Mouse (Mus musculus) kidney, adult 2 months (tissue): Measurements from ENCODE around the gene Fbxl19. TPM values are rescaled to one million over a fixed set of nuclear protein-coding genes. Genes with fewer than 3 reads are reported as not detected.

ENCODE experiments used
- DNase-seq: peaks from one replicate; pipeline ENCODE4 v3.0.0; 2021
- H3K27ac ChIP-seq: fragments of 200-500 bp; 2 replicates; pipeline ENCODE4 v1.5.1; 2012; ENCODE audit warnings: low read depth, low read length, control low read depth, inconsistent platforms; ENCODE audit not compliant: insufficient read depth
- H3K27me3 ChIP-seq: fragments of 200-500 bp; replicated peaks from 2 replicates; pipeline ENCODE4 v1.6.1; 2012; ENCODE audit warnings: mild to moderate bottlenecking, moderate library complexity, low read length, inconsistent platforms; ENCODE audit not compliant: control insufficient read depth, insufficient read depth
- H3K36me3 ChIP-seq: fragments of 200-500 bp; 2 replicates; pipeline ENCODE4 v1.6.1; 2012; ENCODE audit warnings: mild to moderate bottlenecking, moderate library complexity, low read length, inconsistent platforms; ENCODE audit not compliant: control insufficient read depth, insufficient read depth
- H3K4me1 ChIP-seq: fragments of 200-500 bp; 2 replicates; pipeline ENCODE4 v1.6.1; 2011; ENCODE audit warnings: low read length; ENCODE audit not compliant: control insufficient read depth, insufficient read depth
- H3K4me3 ChIP-seq: fragments of 200-500 bp; 2 replicates; pipeline ENCODE4 v1.5.1; 2011; ENCODE audit warnings: mild to moderate bottlenecking, low read depth, low read length, control low read depth; ENCODE audit not compliant: insufficient read depth
- CTCF ChIP-seq: fragments of 200-500 bp; conservative IDR thresholded peaks from 2 replicates; pipeline ENCODE4 v1.5.1; 2011; ENCODE audit warnings: low read depth, mild to moderate bottlenecking, control low read depth, low read length, moderate library complexity, mixed read lengths; ENCODE audit not compliant: insufficient read depth, insufficient read length
- POLR2A ChIP-seq: fragments of 200-500 bp; IDR thresholded peaks from one replicate; pipeline ENCODE4 v1.6.1; 2011; ENCODE audit warnings: low read depth, low read length, control low read depth
- WGBS: fragments of 180-500 bp; shearing (Covaris S2); methylation state at CpG from one replicate; pipeline ENCODE4 v1.1.7; 2018; 5-methylcytosine and 5-hydroxymethylcytosine counted together
- polyA plus RNA-seq: library from polyadenylated mRNA; depleted of rRNA; stranded (reverse); fragments of >200 nt; gene quantifications from 2 replicates; pipeline ENCODE4 v1.2.3, GENCODE M21; 2012

The Fbxl19 gene
- polyA plus RNA-seq, 1 experiment = 14.6 TPM

DNA sequence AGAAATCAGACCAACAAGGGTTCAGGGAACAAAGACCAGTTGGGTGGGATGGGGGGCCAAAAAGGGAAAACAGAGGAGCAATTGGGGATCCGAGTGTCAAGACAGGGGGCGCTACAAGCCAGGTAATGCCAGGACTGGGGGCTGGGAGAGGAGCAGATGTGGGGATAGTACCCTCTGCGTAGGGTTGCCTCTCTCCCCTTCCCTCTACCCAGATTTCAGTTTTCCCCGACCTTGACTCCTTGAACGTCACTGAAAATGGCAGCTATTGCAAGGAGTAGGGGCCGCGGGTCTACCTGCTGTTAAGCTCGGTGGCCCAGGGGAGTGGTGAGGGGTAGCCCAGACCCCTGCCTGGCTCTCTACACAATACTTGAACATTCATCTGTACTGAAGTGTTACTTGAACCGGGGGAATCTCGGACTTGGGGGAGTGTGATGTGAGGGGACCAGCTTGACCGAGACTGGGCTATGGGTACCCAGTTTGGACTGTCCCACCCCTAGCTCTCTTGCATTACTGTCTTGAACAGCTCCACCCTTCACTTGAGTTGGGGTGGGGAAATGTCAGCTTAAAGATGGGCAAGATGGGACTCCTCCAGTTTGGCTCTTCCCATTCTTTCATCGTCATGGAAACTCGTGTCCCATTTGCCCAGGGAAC, 24.1 kb downstream of the Fbxl19 start:
- WGBS = 63% methylated on average over 13 of the region's 13 CpGs
- peaks cover 6% of the 10 kb centered on the region; the same call in 1 of the 2 replicates for H3K4me1 ChIP-seq
- no peak overlapping the region for H3K4me3 ChIP-seq
- no peaks in the 10 kb centered on the region for H3K27me3 ChIP-seq
- no peak overlapping the region for H3K27ac ChIP-seq
- DNase-seq = peak; percentile 16
- TF ChIP-seq CTCF (peak; percentile 25; the same call in 1 of the 2 replicates), POLR2A (no peak)
- no peaks in the 10 kb centered on the region for H3K36me3 ChIP-seq

DNA sequence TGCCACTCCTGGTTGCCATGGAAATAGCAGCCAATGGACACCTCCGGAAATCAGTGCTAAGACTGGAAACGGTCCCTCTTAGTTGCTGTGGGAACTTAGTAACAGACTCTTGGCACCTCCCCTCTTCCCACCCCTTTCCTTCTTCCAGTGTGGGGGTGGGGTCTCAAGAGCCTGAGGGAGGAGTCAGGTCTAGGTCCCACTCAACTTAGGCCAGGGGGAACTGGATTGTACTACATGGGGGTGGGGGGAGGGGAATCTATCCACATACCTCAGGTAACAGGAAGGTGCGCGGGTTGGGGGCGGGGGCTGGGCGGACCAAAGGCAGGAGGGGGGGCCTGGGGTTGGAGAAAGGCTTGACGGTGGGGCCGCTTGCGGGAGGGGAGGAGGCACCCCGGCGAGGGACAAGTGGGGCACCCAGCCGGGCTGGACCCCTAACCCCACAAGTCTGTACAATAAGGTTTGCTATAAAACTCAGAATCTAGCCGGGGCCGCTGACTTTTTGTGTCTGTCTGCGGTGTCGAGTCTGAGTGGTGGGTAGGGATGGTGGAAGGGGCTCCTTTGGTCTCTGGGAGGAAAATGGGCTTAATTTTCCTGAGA, 24.8 kb downstream of the Fbxl19 start:
- H3K27ac ChIP-seq = peak overlapping the region; percentile 83
- H3K36me3 ChIP-seq = no peaks in the 10 kb centered on the region
- 1% methylated on average over 16 of the region's 16 CpGs for WGBS
- peak overlapping the region; percentile 95 for H3K4me3 ChIP-seq
- no peaks in the 10 kb centered on the region for H3K27me3 ChIP-seq
- peaks cover 6% of the 10 kb centered on the region; the same call in 1 of the 2 replicates for H3K4me1 ChIP-seq
- TF ChIP-seq CTCF = no peak
- TF ChIP-seq POLR2A = no peak
- peak; percentile 99 for DNase-seq

- H3K27ac ChIP-seq = peak within 1 kb of the TSS; percentile 83
- peak within 1 kb of the TSS; percentile 95 for H3K4me3 ChIP-seq
- H3K4me1 ChIP-seq = peaks cover 6% of the 10 kb centered on the region; the same call in 1 of the 2 replicates
- WGBS = 1% methylated on average over 24 of the region's 24 CpGs
- TF ChIP-seq POLR2A (peak; percentile 87), CTCF (no peak)
- H3K27me3 ChIP-seq = no peaks in the 10 kb centered on the region
- no peaks in the 10 kb centered on the region for H3K36me3 ChIP-seq
- DNase-seq = peak; percentile 94
These were observed 25.3 kb downstream of the Fbxl19 start, which contains the start of gene Orai3 for GRCm38 (mm10) chr7:127769651-127770038. Gene Orai3 (plus strand): TSS chr7:127769815.

DNA sequence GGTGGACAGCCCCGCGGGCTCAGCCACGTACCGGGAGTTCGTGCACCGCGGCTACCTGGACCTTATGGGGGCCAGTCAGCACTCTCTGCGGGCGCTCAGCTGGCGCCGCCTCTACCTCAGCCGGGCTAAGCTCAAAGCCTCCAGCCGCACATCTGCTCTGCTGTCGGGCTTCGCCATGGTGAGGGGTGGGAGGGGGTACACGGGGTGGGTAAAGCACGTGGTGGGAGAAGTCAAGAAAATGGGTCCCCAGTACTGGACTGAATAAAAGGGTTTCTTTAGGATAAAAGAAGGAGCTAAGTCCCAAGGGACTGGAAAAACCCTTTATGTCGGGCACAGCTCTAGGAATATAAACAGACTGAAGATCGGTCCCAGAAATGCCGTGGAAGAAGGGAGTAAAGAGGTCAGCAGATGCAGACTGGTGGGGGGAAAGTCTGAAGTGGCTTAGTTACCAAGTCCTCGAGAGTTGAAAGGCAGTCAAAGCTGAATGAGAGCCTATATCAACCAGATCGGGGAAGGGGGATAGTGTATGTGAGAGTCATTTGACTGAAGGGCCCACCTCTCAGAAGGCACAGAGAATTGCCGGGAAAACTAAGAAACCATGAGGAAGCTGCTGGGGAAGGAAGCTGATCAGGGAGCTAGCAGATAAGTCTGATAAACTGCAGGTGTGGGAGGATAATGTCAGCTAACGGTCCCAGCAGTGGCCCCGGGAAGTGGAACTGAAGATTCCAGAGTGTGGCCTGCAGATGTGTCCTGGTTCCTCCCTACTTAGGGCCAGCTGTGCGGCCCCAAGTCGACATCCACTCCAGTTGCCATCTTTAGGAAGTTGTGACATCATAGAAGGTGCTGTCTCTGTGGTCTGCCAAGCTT, 25.9 kb downstream of the Fbxl19 start:
- Histone ChIP-seq H3K27me3 (no peaks in the 10 kb centered on the region), H3K4me1 (peaks cover 6% of the 10 kb centered on the region; the same call in 1 of the 2 replicates), H3K27ac (peak overlapping the region; percentile 83), H3K36me3 (no peaks in the 10 kb centered on the region), H3K4me3 (peak overlapping the region; percentile 95)
- TF ChIP-seq POLR2A (no peak), CTCF (no peak)
- WGBS = 3% methylated on average over 27 of the region's 27 CpGs
- DNase-seq = peak; percentile 19

- Histone ChIP-seq H3K4me3 (no peak overlapping the region), H3K27ac (no peak overlapping the region), H3K27me3 (no peaks in the 10 kb centered on the region), H3K4me1 (peaks cover 6% of the 10 kb centered on the region; the same call in 1 of the 2 replicates), H3K36me3 (no peaks in the 10 kb centered on the region)
- no peak for DNase-seq
- WGBS = 69% methylated on average over 5 of the region's 5 CpGs
- no peak for TF ChIP-seq CTCF
- no peak for TF ChIP-seq POLR2A
These were observed 26.9 kb downstream of the Fbxl19 start for GRCm38 (mm10) chr7:127771262-127771661.

- H3K27me3 ChIP-seq = no peaks in the 10 kb centered on the region
- no peak for DNase-seq
- no peak for TF ChIP-seq CTCF
- H3K4me1 ChIP-seq = peaks cover 6% of the 10 kb centered on the region; the same call in 1 of the 2 replicates
- 42% methylated on average over 3 of the region's 3 CpGs for WGBS
- H3K4me3 ChIP-seq = no peak overlapping the region
- no peak overlapping the region for H3K27ac ChIP-seq
- H3K36me3 ChIP-seq = no peaks in the 10 kb centered on the region
These were observed 27.7 kb downstream of the Fbxl19 start for GRCm38 (mm10) chr7:127772080-127772479.

DNA sequence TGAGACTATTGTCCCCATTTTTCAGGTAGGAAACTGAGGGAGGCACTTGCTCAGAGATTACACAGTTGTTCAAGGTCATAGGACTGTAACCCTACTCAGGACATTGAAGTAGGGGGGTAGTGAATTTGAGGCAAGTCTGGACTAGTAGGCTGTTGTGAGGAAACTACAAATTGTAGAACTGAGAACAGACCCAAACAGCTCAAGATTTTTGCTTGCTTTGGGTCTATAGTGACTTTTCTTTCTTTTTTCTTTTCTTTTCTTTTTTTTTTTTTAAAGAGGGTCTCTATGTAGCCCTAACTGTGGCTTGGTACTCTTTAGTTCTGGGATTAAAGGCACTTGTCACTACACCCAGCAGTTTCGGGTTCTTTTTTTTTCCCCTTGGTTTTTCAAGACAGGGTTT, 28.2 kb downstream of the Fbxl19 start:
- Histone ChIP-seq H3K4me1 (peaks cover 6% of the 10 kb centered on the region; the same call in 1 of the 2 replicates), H3K27me3 (no peaks in the 10 kb centered on the region), H3K4me3 (no peak overlapping the region), H3K27ac (no peak overlapping the region), H3K36me3 (no peaks in the 10 kb centered on the region)
- WGBS = 92% methylated on average over 1 of the region's 1 CpGs
- no peak for DNase-seq
- TF ChIP-seq POLR2A (no peak), CTCF (no peak)
